Mouse (Mus musculus) liver, adult 2 months (tissue): ENCODE results near the gene Krtap4-6.

Source experiments
- CTCF ChIP-seq: fragments of 200-500 bp; IDR thresholded peaks from 2 replicates; pipeline ENCODE4 v1.5.1; 2011; ENCODE audit warnings: low read depth, low read length, control low read depth
- POLR2A ChIP-seq: fragments of 200-500 bp; IDR thresholded peaks from 2 replicates; pipeline ENCODE4 v1.6.1; 2011; ENCODE audit warnings: low read length, control low read depth; ENCODE audit not compliant: insufficient read depth; ENCODE audit errors: extremely low read depth

- no peak for TF ChIP-seq CTCF
- no peak for TF ChIP-seq POLR2A
These were observed at the start of gene Krtap4-6 for GRCm38 (mm10) chr11:99665860-99666259.
